Mouse (Mus musculus) lung, postnatal 25 days (tissue): ENCODE data around the gene Klhdc4.

Experiments used
- DNase-seq: peaks from one replicate; pipeline ENCODE4 v3.0.0; 2022; ENCODE audit warnings: low spot score

The Klhdc4 gene

DNA sequence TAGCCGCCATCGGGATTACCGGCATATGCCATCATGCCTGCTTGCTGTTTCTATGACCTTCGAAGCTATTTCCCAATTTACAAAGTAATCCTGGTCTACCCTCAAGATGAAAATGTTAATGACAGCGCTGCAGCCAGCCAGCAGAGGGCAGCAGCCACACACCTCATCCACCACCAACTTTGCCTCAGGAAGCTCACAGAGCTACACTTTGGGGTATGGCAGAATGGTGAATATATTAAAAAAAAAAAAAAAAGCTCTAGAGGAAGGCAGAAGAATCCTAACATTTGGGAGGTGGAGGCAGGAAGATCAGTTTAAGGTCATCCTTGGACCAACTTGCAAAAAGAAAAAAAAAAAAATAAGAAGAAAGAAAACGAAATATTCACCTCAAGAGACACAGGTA, 20.6 kb upstream of the Klhdc4 start:
- DNase-seq: peak; percentile 68

DNA sequence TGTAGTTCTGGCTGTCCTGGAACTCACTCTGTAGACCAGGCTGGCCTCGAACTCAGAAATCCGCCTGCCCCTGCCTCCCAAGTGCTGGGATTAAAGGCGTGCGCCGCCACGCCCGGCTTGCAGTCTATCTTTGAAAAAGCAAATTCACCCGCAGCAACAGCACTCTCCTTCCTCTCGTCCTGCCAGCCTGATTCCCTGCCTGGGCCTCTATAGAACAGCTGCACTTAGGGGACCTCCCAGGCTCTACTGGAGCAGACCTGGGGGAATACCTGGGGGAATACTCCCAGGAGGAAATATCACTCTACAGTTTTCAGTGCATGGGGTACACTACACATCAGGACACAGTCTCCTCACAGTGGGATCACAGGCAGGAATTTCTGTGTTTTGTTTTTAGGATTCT, 19.9 kb upstream of the Klhdc4 start:
- DNase-seq: no peak

DNA sequence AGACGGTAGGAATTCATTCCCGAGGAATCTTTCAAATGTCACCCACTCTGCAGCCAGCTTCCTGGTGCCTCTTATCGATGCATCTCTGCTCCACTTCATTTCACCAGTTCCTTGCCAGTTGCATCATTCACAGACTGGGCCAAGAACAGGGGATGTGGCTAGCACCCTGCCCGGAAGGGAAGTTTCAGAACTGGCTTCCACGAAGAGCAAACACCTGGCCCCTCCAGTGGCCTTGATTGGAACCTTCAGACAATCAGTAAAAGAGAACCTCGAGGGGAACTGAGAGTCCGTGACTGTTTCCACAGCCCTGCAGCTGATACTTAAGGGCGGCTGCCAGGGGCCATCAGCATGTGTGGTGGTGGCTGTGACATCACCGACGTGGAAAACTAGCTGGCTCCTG, 19.1 kb upstream of the Klhdc4 start:
- DNase-seq: no peak

DNA sequence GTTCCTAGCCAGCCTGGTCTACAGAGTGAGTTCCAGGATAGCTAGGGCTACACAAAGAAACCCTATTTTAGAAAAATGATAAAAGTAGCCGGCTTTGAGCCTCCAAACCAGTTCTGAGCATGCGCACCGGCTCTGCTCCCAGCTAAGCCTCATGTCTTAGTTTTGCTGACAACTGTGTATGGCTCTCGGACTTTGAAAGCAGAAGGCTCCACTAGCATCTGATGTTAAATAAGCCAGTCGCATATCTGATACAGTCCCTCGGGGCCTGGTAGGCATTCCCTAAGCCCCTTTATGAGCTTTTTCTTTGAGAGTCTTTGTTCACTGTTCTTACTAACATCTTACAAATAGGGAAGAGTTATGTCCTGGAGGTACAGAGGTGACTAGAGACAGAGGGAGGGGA, 18.6 kb upstream of the Klhdc4 start:
- no peak for DNase-seq

DNA sequence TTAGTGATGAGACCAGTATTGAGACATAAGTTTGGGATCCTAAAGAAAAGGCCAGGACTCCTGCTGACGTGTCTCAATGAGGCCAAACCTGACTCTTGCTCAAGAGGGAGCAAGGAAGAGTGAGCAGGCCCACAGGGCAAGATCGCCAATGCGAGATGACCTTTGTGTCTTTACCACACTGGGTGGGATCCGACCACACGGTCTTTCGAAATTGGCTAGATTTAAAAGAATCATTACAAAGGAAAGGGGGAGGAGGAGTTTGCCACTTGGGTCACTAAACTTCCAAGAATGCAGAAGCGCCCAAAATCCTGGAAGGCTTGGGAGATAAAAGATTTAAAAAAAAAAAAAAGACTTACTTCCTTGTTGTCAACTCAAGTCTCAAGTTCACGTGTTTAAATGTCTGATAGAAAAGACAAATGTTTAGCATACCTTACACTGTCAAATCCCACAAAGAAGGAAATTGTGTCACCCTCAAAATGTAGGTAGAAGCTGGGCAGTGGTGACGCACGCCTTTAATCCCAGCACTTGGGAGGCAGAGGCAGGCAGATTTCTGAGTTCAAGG, 18.0 kb upstream of the Klhdc4 start:
- no peak for DNase-seq

DNA sequence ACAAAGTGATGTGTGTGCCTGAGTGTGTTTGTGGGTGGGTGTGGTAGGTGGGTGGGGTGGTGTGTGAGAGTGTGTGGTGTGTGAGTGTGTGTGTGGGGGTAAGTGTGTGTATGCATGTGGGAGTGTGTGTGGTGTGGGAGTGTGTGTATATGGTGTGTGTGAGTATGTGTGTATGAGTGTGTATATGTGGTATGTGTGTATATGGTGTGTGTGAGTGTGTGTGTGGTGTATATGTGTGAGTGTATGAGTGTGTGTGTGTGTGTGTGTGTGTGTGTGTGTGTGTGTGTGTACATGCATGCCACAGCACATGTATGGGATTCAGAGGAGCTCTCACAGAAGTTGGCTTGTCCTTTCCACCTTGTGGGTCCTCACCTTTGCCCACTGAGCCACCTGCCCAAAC, 17.4 kb upstream of the Klhdc4 start:
- no peak for DNase-seq

DNA sequence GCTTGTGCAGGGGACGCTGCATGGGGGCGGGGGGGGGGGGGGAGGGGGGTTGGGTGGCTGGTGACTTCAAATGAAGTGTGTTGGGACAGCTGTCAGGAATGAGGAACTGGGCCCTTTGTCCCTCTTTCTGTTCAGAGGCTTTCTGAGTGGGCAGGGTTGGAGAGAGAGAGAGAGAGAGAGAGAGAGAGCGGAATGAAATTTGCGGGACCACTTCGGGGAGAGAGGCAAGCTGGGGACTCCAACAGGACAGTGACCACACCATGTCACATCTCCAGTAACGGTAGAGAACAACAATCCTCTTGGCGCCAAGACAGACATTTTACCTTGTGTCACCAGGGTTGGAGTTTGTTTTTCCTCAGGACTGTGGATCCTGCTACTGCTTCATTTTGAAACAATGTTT, 15.4 kb upstream of the Klhdc4 start:
- DNase-seq: no peak

DNA sequence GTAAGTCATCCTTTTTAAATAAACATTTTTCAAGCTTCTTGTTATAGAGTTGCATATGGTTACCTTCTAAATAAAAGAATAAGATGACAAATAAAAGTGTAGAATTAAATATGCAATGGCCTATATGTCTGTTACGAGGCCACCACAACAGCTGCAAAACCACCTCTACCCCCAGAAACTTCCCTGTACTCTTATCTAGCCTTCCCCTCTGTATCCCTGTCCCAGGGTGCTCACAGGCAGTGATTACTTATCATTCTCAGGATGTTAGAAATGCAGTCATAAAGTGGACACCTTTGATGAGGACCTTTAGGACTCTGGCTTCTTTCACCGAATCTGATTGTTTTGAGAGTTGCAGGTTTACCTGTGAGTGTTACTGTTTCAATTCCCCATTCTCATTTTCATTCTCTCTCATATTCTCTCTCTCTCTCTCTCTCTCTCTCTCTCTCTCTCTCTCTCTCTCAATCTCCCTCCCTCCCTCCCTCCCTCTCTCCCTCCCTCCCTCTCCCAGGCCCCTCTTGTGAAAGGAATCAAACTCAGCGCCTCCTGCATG, 13.9 kb upstream of the Klhdc4 start:
- no peak for DNase-seq

DNA sequence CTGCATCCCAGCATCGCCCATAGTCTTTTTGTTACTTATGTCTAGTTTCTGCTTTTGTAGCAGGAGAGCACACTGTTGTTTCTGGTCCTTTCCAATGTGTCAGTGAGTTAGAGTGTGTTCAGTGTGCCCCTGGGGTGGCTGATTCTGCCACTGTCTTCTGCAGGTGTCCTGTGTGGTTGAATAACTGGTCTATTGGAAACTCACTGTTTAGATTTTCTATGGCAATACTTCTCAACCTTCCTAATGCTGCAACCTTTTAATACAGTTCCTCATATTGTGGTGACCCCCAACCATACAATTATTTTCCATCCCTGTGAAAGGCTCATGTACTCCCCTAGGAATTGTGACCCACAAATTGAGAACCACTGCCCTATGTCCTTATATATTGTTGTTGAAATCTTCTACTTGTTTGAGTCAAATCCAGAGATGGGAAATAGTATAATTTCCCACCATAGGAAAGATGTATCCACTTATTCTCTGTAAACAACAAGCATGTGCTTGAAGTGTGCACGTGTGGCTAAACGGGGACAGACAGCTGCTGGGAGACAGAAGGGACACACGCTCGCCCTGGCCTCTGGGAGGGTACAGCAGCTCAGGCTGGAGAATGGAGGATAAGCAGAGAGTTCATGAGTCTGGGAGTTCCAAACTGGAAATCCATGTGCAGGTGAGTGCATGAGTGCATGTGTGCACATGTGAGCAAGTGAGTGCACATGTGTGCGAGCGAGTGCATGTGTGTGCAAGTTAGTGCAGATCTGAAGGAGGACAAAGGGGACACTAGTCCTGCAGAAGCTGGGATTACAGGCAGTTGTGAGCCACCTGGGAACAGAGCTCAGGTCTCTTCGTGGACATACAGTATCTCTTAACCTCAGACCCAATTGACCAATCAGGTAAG, 12.9 kb upstream of the Klhdc4 start:
- no peak for DNase-seq

DNA sequence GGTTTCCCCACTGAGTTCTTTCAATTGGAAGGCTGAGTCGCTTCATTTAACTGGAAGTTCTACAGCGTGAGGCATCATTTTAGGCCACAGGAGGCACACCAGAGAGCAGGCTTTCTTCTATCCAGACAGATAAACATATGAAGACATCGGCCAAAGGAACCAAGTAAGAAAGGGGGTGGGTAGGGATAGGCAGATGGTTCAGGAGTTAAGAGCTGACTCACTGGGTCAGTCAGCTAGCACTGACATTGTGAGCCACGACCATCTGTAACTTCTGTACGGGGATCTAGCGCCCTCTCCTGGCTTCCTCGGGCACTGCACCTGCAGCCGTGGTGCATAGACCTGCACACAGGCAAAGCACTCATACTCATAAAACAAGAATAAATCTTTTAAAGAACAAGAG, 11.9 kb upstream of the Klhdc4 start:
- no peak for DNase-seq

DNA sequence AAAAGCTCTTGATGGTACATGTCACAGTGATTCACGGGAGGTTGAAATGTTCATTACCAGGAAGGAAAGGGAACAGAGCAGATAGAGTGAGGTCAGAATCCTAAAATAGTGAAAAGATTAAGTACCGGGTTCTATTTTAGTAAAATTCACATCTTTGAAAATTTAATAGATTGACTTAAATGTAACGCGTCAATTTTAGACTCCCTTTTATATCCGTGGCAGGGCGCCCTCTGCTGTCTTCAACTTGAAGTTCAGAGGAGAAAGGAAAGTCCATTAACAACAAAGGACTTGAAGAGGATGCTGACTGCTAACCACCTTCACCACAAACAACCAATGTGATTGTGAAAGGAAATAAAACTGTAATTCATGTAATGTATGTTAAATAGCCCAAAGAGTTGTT, 3.1 kb upstream of the Klhdc4 start:
- DNase-seq: peak; percentile 58

DNA sequence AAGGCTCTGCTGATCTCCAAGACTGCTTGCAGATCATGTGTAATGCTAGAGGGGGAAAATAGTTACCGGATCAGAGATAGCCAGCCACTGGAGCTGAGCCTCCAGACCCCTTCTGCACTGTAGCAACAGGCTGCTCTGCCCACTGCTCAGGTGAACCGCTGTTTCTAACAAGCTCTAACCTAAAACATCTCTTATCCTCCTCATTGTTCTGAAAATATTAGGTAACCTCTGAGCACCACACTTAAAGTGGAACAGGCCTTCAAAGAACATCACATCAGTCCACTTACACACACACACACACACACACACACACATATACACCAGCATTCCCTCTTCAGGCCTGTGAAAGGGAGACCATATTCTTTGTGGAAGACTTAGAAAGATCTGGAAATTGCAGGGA, 2.7 kb upstream of the Klhdc4 start:
- DNase-seq: no peak

DNA sequence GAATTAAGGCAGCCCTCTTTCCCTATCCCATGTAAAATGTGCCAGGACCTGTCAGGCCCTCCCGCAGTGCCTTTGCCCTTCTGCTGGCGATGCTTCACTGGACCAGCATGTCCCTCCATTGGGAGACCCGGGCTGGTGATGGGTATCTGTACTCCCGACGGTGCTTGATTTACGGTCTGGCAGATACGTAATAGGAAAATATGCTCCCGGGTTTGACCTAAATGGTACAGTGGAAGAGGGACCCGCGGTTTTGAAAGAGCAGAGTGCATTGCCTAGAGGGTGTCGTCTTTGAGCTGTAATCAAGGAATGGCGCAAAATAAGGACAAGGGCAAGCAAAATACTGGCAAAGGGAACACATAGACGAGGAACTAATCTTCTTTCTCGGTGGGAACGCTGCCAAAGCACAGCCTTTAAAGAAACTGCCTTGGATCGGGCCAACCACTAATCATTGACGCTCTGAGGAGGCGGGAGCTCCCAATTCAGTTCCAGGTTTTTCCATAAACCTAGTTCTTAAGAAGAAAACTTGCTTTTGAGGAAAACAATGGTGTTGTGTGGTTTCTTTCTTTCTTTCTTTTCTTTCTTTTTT, 501 bp upstream of the Klhdc4 start:
- no peak for DNase-seq

DNA sequence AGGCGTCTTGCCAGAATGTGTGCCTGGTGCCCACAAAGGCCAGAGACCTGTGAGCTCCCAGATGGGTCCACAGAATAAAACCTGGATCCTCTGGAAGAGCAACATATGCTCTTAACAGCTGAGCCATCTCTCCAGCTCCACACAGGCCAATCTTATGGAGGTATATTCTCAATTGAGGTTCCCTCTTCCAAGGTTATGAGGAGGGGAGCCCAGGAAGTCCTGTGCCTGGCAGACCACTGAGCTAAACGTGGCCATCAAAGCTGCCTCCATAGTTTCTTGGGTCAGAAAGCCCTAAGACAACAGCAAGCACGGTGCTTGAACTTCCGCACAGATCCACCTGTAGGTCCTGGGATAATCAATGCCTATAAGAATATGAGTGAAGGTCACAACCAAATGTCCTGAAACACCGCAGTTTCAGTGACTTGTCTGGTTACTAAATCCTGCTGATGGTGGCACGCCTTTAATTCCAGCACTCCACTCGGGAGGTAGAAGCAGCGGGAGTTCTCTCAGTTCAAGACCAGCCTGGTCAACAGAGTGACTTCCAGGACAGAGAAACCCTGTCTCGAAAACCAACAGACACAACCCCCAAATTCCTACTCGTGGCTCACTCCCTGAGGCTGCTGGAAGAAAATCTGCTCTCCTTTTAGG, 869 bp downstream of the Klhdc4 start:
- no peak for DNase-seq

DNA sequence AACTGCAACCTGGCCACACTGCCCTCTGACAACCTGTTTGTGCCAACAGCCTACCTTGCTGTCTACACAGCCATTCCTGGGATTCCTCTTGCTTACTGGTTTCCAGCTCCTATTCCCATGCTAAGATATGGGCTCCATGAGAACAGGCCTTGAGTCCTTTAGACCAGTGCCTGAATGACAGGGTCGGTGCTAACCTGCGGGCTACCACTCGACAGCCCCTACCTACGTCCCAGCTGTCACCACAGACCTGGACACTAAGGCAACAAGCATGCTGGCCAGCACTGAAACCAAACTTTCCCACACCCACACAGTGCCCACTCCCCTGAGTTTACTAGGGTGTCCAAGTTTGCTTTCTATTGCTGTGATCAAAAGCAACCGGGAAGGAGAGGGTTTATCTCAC, 1.6 kb downstream of the Klhdc4 start:
- no peak for DNase-seq

DNA sequence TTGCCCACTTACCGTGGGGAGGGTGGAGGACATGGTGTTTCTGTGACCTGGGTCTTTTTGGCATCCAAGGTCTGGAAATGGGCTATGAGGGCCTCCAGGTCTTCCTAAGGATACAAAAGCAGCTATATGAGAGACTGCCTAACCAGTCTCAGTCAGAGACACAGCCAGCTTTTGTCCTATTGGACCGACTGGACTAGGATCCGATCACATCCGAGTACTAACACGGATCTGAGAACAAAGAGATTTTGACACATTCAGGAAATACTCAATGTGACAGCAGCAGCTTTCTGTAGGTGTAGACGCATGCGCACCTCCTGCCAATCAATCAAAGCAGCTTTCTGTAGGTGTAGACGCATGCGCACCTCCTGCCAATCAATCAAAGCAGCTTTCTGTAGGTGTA, 7.6 kb downstream of the Klhdc4 start:
- DNase-seq: no peak

DNA sequence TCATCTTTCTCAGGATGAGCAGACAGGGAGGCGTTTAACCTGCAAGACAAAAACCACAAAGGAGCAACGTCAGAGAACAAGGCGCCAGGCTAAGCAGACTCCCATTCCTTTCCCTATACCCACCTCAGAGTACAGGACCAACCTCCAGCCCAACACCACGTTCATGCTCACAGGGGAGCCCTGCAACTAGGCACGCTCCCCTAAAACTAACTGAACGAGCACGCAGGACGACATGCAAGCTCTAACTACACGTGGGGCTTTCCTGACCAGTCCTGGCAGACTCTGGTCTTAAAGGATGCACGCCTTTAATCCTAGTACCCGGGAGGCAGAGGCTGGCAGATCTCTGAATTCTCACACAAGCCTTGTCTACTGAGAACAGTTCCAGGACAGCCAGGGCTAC, 8.0 kb downstream of the Klhdc4 start:
- DNase-seq: no peak

DNA sequence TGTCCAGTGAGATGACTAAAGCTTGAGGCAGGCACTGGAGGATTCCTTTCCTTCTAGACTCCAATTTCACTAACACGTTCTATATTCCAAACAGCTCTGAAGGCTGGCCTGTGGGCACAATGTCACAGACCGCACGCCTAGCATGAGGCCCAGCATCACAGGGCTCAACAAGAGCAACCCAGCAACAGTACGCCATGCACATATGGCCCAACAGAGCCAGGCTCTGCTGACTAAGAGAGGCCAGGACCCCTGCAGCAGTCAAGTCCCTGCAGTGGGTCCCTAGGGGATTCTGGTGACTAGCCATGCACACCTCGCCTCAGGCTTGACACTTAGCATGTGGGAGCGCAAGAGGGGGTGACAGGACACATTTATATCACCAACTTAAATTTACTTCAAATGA, 8.5 kb downstream of the Klhdc4 start:
- DNase-seq: no peak

DNA sequence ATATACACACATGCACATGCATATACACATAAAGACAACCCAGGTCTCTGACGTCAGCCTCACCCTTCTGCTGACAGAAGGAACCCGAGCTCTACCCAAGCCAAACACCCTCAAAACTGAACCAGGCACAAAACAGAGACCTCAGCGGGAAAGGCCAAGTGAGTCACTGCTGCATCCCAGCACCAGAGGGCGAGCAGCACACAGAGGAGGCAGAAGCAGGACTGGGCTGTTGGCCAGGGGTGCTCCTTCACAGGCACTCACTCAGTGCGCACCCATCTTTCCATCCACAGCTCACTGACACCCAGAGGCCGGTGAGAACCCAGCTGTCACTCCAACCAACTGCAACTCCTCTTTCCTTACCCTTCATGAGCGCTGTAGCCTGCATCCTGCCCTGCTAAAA, 11.1 kb downstream of the Klhdc4 start:
- no peak for DNase-seq

DNA sequence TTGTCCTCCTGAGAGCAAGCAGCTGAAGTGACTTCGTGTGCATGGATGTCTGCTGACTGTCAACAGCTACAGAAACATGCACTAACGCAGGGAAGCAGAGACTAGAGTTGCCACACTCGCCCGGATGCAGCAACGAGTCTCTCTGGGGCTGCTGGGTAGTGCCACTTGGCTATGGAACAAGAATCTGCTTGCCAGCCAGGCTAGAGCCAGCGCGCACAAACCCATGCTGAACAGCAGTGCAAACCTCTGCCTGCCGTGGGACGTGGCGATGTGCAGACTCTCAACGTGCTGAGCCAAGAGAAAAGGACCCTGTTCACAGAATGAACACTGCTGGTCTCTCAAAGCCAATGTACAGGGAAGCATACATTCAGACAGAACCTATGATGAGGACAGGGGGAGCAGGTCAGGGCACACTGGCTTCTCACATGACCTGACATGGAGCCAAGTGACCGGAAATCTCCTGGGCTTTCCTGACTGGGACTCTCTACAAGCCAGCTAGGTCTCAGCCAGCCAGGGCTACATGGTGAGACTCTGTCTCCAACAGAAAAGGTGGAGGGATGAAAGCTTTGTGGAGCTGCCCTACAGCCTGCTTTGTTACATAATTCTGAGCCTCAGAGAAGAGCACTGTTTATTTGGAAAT, 17.3 kb downstream of the Klhdc4 start:
- no peak for DNase-seq

DNA sequence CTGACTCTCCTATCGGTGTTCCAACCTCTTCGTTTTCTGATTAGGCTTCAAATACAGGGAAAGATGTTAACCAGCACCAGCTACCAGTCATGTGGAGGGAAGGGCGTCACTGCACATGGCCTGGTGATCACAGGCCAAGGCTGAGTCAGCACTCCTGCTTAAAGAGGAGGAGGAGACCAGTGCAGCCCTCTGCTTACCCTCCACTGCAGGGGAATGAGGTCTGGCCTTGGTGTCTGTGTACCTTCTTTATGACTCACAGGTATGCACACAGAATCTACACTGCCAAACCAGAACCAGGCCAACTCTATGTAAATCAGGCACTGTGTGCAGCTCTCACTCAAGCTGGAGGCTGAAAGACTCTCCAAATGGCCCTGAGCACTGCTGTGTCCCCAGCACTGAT, 17.9 kb downstream of the Klhdc4 start:
- DNase-seq: no peak

DNA sequence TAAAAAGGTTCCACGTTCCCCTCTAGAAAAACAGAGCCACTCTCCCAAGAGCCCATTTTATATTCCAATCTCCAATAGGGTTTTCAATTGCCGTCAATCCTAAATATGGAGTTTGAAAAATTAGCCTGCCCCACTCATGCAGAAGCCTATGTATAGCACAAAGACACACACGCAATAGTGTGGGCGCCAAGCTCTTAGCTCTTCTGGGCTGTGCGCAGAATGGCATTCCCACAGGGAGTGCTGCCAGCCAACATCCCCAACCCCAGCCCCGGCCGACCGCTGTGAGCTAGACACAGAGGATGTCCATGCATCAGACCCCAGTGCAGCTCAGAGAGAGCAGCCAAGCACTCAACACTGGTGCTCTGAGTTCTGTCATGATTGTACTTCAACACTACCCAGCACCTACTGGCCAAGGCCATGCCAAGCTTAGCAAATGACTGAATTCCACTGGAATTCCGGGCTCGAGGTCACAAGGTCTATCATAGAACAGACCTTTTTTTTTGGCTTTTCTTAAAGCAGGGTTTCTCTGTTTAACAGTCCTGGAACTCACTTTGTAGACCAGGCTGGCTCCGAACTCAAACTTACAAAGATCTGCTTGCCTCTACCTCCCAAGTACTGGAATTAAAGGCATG, 19.7 kb downstream of the Klhdc4 start:
- no peak for DNase-seq
